Mouse (Mus musculus): ENCODE data around the gene Hist1h2ac. TPM values are rescaled to one million over a fixed set of nuclear protein-coding genes. Genes with fewer than 3 reads are reported as not detected.
"Not testable (repeated sequence)": the region's sequence is repeated elsewhere in the genome, so short reads cannot be mapped to it uniquely, and the experiment has no call there.

Gene Hist1h2ac
- 3.6 and 4.7 TPM in 2 replicates for polyA plus RNA-seq (2012; ENCODE audit: insufficient read depth, low replicate concordance)

GRCm38 (mm10) chr13:23683755-23684281 lies at the start of gene Hist1h2ac, which contains the start of gene Hist1h2bc:
Gene Hist1h2ac (minus strand): TSS chr13:23683948.
Gene Hist1h2bc (plus strand): TSS chr13:23684199.
- TF ChIP-seq GATA1 (IDR thresholded peaks at IDR 0.05; ENCODE audit: borderline replicate concordance, low read length) (no peak), FLI1 (IDR thresholded peaks at IDR 0.05; ENCODE audit: low read length) (no peak)
- Histone ChIP-seq H3K36me3 (replicated peaks; ENCODE audit: low read length) (peaks cover 2% of the 10 kb centered on the region), H3K4me3 (replicated peaks) (peak within 1 kb of the TSS; percentile 90), H3K9me3 (no peaks in the 10 kb centered on the region), H3K4me1 (peaks cover 48% of the 10 kb centered on the region), H3K27me3 (replicated peaks) (no peaks in the 10 kb centered on the region)

GRCm38 (mm10) chr13:23732156-23732804 lies 48.5 kb upstream of the Hist1h2ac start:
- Histone ChIP-seq H3K4me1 (peaks cover 19% of the 10 kb centered on the region), H3K4me3 (replicated peaks) (no peak overlapping the region), H3K36me3 (replicated peaks; ENCODE audit: low read length) (no peaks in the 10 kb centered on the region), H3K9me3 (no peaks in the 10 kb centered on the region), H3K27me3 (replicated peaks) (no peaks in the 10 kb centered on the region)
- TF ChIP-seq GATA1 (IDR thresholded peaks at IDR 0.05; ENCODE audit: borderline replicate concordance, low read length) (no peak), FLI1 (IDR thresholded peaks at IDR 0.05; ENCODE audit: low read length) (no peak)

- H3K36me3 ChIP-seq (replicated peaks; ENCODE audit: low read length): no peaks in the 10 kb centered on the region
- H3K4me1 ChIP-seq: peaks cover 19% of the 10 kb centered on the region
- H3K9me3 ChIP-seq: no peaks in the 10 kb centered on the region
- no peak overlapping the region for H3K4me3 ChIP-seq (replicated peaks)
- H3K27me3 ChIP-seq (replicated peaks): no peaks in the 10 kb centered on the region
- TF ChIP-seq GATA1 (IDR thresholded peaks at IDR 0.05; ENCODE audit: borderline replicate concordance, low read length) (no peak), FLI1 (IDR thresholded peaks at IDR 0.05; ENCODE audit: low read length) (no peak)
Observed at GRCm38 (mm10) chr13:23730479-23730878, 46.7 kb upstream of the Hist1h2ac start.

DNA sequence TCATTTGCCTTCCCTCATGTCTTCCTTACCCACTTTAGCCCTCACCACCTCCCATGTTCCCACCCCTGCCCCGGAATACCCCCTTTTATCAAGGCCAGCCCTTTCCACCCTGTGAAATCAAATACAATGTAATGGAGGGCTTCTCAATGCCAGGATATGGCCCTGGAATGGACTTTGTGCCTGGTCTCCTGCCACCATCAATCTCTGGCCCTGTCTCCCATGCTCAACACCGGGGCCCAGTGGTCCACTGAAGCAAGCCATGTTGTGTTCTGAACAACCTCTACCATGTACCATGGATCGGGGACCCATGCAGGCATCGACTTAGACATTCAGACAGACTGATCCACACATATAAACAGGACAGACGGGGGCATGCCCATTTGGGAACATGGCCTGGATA lies 46.0 kb upstream of the Hist1h2ac start:
- TF ChIP-seq FLI1 (IDR thresholded peaks at IDR 0.05; ENCODE audit: low read length) (no peak), GATA1 (IDR thresholded peaks at IDR 0.05; ENCODE audit: borderline replicate concordance, low read length) (no peak)
- no peaks in the 10 kb centered on the region for H3K36me3 ChIP-seq (replicated peaks; ENCODE audit: low read length)
- H3K9me3 ChIP-seq: no peaks in the 10 kb centered on the region
- H3K4me3 ChIP-seq (replicated peaks): no peak overlapping the region
- H3K4me1 ChIP-seq: peaks cover 23% of the 10 kb centered on the region
- H3K27me3 ChIP-seq (replicated peaks): no peaks in the 10 kb centered on the region

GRCm38 (mm10) chr13:23729192-23729525 lies 45.4 kb upstream of the Hist1h2ac start:
- Histone ChIP-seq H3K9me3 (no peaks in the 10 kb centered on the region), H3K36me3 (replicated peaks; ENCODE audit: low read length) (no peaks in the 10 kb centered on the region), H3K4me3 (replicated peaks) (peak overlapping the region; percentile 26), H3K27me3 (replicated peaks) (no peaks in the 10 kb centered on the region), H3K4me1 (peaks cover 26% of the 10 kb centered on the region)
- TF ChIP-seq GATA1 (IDR thresholded peaks at IDR 0.05; ENCODE audit: borderline replicate concordance, low read length) (no peak), FLI1 (IDR thresholded peaks at IDR 0.05; ENCODE audit: low read length) (no peak)

- peaks cover 30% of the 10 kb centered on the region for H3K4me1 ChIP-seq
- no peaks in the 10 kb centered on the region for H3K9me3 ChIP-seq
- no peaks in the 10 kb centered on the region for H3K36me3 ChIP-seq (replicated peaks; ENCODE audit: low read length)
- H3K27me3 ChIP-seq (replicated peaks): no peaks in the 10 kb centered on the region
- no peak for TF ChIP-seq GATA1 (IDR thresholded peaks at IDR 0.05; ENCODE audit: borderline replicate concordance, low read length)
- no peak for TF ChIP-seq FLI1 (IDR thresholded peaks at IDR 0.05; ENCODE audit: low read length)
- no peak overlapping the region for H3K4me3 ChIP-seq (replicated peaks)
Observed at GRCm38 (mm10) chr13:23728472-23729191, 44.9 kb upstream of the Hist1h2ac start.

DNA sequence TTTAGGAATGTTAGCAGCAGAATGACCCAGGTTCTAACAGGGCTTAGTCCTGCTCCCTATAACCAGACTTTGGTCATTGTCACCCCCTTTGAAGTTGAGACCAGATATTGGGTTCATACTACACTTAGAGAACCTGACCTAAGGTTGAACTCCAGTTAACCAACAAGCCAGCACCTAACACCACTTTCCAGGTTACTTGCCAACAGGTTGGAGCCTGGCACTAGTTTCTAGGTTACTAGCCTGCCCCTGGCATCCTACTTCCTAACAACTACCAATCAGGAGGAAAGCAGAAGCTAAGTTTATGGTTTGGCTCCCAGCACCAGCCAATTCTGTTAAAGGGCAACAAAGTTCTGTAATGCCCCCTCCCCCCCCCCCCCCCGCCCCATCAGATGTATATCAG lies 41.5 kb upstream of the Hist1h2ac start:
- no peaks in the 10 kb centered on the region for H3K9me3 ChIP-seq
- H3K27me3 ChIP-seq (replicated peaks): peaks cover 2% of the 10 kb centered on the region
- no peaks in the 10 kb centered on the region for H3K36me3 ChIP-seq (replicated peaks; ENCODE audit: low read length)
- peaks cover 26% of the 10 kb centered on the region for H3K4me1 ChIP-seq
- H3K4me3 ChIP-seq (replicated peaks): no peak overlapping the region
- TF ChIP-seq GATA1 (IDR thresholded peaks at IDR 0.05; ENCODE audit: borderline replicate concordance, low read length): no peak
- no peak for TF ChIP-seq FLI1 (IDR thresholded peaks at IDR 0.05; ENCODE audit: low read length)

GRCm38 (mm10) chr13:23724239-23724638 lies 40.5 kb upstream of the Hist1h2ac start:
- Histone ChIP-seq H3K9me3 (no peaks in the 10 kb centered on the region), H3K36me3 (replicated peaks; ENCODE audit: low read length) (no peaks in the 10 kb centered on the region), H3K4me1 (peaks cover 19% of the 10 kb centered on the region), H3K4me3 (replicated peaks) (no peak overlapping the region), H3K27me3 (replicated peaks) (peaks cover 2% of the 10 kb centered on the region)
- TF ChIP-seq GATA1 (IDR thresholded peaks at IDR 0.05; ENCODE audit: borderline replicate concordance, low read length): no peak
- TF ChIP-seq FLI1 (IDR thresholded peaks at IDR 0.05; ENCODE audit: low read length): no peak

- H3K9me3 ChIP-seq; H3K4me3 ChIP-seq (replicated peaks); H3K36me3 ChIP-seq (replicated peaks; ENCODE audit: low read length); H3K27me3 ChIP-seq (replicated peaks): not testable (repeated sequence)
- peaks cover 19% of the 10 kb centered on the region for H3K4me1 ChIP-seq
Observed at GRCm38 (mm10) chr13:23717593-23718245, 34.0 kb upstream of the Hist1h2ac start.

DNA sequence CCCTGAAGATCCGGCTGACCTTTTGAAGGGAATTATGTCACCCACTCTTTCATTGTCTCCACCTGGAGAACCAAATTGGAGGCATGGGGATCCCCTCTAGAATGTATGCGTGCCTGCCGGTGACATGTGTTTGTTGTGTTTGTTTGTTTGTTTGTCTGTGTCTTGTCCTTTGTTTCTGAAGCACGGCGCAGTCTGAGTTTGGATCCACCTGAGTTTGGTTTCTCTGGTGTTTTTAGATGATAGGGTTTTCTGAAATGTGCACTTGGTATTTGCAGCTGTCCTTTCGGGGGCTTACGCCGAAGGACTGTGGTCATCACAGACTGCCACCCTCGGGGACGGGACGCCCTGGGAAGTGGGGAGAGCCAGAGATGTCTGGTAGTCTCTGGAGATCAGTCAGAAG lies 33.4 kb upstream of the Hist1h2ac start:
- H3K4me3 ChIP-seq (replicated peaks): no peak overlapping the region
- peaks cover 22% of the 10 kb centered on the region for H3K4me1 ChIP-seq
- H3K36me3 ChIP-seq (replicated peaks; ENCODE audit: low read length): no peaks in the 10 kb centered on the region
- peaks cover 8% of the 10 kb centered on the region for H3K27me3 ChIP-seq (replicated peaks)
- TF ChIP-seq GATA1 (IDR thresholded peaks at IDR 0.05; ENCODE audit: borderline replicate concordance, low read length) (no peak), FLI1 (IDR thresholded peaks at IDR 0.05; ENCODE audit: low read length) (no peak)
- no peaks in the 10 kb centered on the region for H3K9me3 ChIP-seq

Data from megakaryocyte, embryonic 14.5 days (primary cell).